Mouse (Mus musculus): ENCODE data around the gene Ptgds. TPM values are rescaled to one million over a fixed set of nuclear protein-coding genes. Genes with fewer than 3 reads are reported as not detected.

The Ptgds gene
- total and polyA plus RNA-seq, 3 experiments, result 0.37 to 0.46 TPM; not detected in 1

- no peaks in the 10 kb centered on the region for H3K4me1 ChIP-seq (ENCODE audit: control insufficient read depth in 1 of 2, insufficient read depth in 2 of 2)
- in situ Hi-C loops (cut with MboI; ENCODE audit: low pct_ligation_motif_present, low pct_unique_long_range_greater_than_20kb, low sequenced_read_pairs) (loop anchor here (5.0 kb wide), 1 partner anchor 45 kb away; no protein-coding TSS in a partner anchor), dilution Hi-C loops (cut with MboI; ENCODE audit: extremely low pct_ligation_motif_present, extremely low pct_unique_long_range_greater_than_20kb, low sequenced_read_pairs) (no loop called here)
- no peak for DNase-seq (ENCODE audit: extremely low read depth)
- peaks cover 3% of the 10 kb centered on the region for H3K9me3 ChIP-seq (replicated peaks; ENCODE audit: low read length)
- TF ChIP-seq PAX5 (IDR thresholded peaks at IDR 0.05; ENCODE audit: low read length) (no peak), CHD2 (IDR thresholded peaks at IDR 0.05; ENCODE audit: low read length) (no peak), CTCF (conservative IDR thresholded peaks at IDR 0.05 in 1 of 2, IDR thresholded peaks at IDR 0.05 in 1 of 2; ENCODE audit: low read depth in 2 of 2, low read length in 2 of 2) (no peak), MAZ (IDR thresholded peaks at IDR 0.05; ENCODE audit: low read depth, low read length) (no peak)
- no peaks in the 10 kb centered on the region for H3K79me2 ChIP-seq (replicated peaks; ENCODE audit: control insufficient read depth, extremely low read depth, insufficient read depth, poor library complexity, severe bottlenecking)
- H3K4me2 ChIP-seq (ENCODE audit: insufficient read depth, low read depth, poor library complexity, severe bottlenecking), result no peak overlapping the region
- H3K27ac ChIP-seq (ENCODE audit: insufficient read depth, low read depth), result no peak overlapping the region
- H3K27me3 ChIP-seq (replicated peaks), result peaks cover 6% of the 10 kb centered on the region
- no peaks in the 10 kb centered on the region for H3K36me3 ChIP-seq (replicated peaks in 1 of 2; ENCODE audit: control insufficient read depth in 1 of 2, insufficient read depth in 1 of 2, low read length in 1 of 2)
- H3K9ac ChIP-seq (ENCODE audit: insufficient read depth, low read depth), result no peak overlapping the region
- H3K4me3 ChIP-seq (replicated peaks in 1 of 3; ENCODE audit: low read depth in 2 of 3, low read length in 2 of 3, poor library complexity in 1 of 3), result no peak overlapping the region
Observed at GRCm38 (mm10) chr2:25477541-25477940, 7.7 kb upstream of the Ptgds start.

- Histone ChIP-seq H3K27me3 (replicated peaks) (peaks cover 3% of the 10 kb centered on the region), H3K4me1 (ENCODE audit: control insufficient read depth in 1 of 2, insufficient read depth in 2 of 2) (peaks cover 0 to 19% of the 10 kb centered on the region in 2 experiments; a peak in 2 of 4 replicates), H3K9ac (ENCODE audit: insufficient read depth, low read depth) (no peak overlapping the region), H3K79me2 (replicated peaks; ENCODE audit: control insufficient read depth, extremely low read depth, insufficient read depth, poor library complexity, severe bottlenecking) (no peaks in the 10 kb centered on the region), H3K4me2 (ENCODE audit: insufficient read depth, low read depth, poor library complexity, severe bottlenecking) (no peak overlapping the region), H3K36me3 (replicated peaks in 1 of 2; ENCODE audit: control insufficient read depth in 1 of 2, insufficient read depth in 1 of 2, low read length in 1 of 2) (no peaks in the 10 kb centered on the region), H3K27ac (ENCODE audit: insufficient read depth, low read depth) (no peak overlapping the region), H3K9me3 (replicated peaks; ENCODE audit: low read length) (no peaks in the 10 kb centered on the region), H3K4me3 (replicated peaks in 1 of 3; ENCODE audit: low read depth in 2 of 3, low read length in 2 of 3, poor library complexity in 1 of 3) (no peak overlapping the region)
- no peak for DNase-seq (ENCODE audit: extremely low read depth)
- in situ Hi-C loops (cut with MboI; ENCODE audit: low pct_ligation_motif_present, low pct_unique_long_range_greater_than_20kb, low sequenced_read_pairs), result no loop called here
- dilution Hi-C loops (cut with MboI; ENCODE audit: extremely low pct_ligation_motif_present, extremely low pct_unique_long_range_greater_than_20kb, low sequenced_read_pairs), result no loop called here
- TF ChIP-seq ZMIZ1 (IDR thresholded peaks at IDR 0.05; ENCODE audit: low read depth, low read length) (no peak), GABPA (IDR thresholded peaks at IDR 0.05; ENCODE audit: insufficient replicate concordance, low read depth, low read length) (no peak), PAX5 (IDR thresholded peaks at IDR 0.05; ENCODE audit: low read length) (no peak), POLR2A (IDR thresholded peaks at IDR 0.05; ENCODE audit: low read depth, low read length) (no peak), JUN (IDR thresholded peaks at IDR 0.05; ENCODE audit: insufficient read depth, low read depth, low read length) (no peak), SMC3 (IDR thresholded peaks at IDR 0.05; ENCODE audit: low read depth, low read length) (no peak), KAT2A (IDR thresholded peaks at IDR 0.05; ENCODE audit: insufficient replicate concordance, low read length) (no peak), MEF2A (IDR thresholded peaks at IDR 0.05; ENCODE audit: borderline replicate concordance, low read depth, low read length) (no peak), E2F4 (IDR thresholded peaks at IDR 0.05; ENCODE audit: insufficient replicate concordance, low read depth, low read length) (no peak), UBTF (IDR thresholded peaks at IDR 0.05; ENCODE audit: low read depth, low read length) (no peak), HCFC1 (IDR thresholded peaks at IDR 0.05; ENCODE audit: low read depth, low read length) (no peak), CHD2 (IDR thresholded peaks at IDR 0.05; ENCODE audit: low read length) (no peak), MAX (IDR thresholded peaks at IDR 0.05; ENCODE audit: low read length) (no peak)
Observed at GRCm38 (mm10) chr2:25472550-25472949, 2.7 kb upstream of the Ptgds start.

All from CH12.LX (cell line).